Mouse (Mus musculus): Measurements from ENCODE around the gene Pik3r6.

DNA sequence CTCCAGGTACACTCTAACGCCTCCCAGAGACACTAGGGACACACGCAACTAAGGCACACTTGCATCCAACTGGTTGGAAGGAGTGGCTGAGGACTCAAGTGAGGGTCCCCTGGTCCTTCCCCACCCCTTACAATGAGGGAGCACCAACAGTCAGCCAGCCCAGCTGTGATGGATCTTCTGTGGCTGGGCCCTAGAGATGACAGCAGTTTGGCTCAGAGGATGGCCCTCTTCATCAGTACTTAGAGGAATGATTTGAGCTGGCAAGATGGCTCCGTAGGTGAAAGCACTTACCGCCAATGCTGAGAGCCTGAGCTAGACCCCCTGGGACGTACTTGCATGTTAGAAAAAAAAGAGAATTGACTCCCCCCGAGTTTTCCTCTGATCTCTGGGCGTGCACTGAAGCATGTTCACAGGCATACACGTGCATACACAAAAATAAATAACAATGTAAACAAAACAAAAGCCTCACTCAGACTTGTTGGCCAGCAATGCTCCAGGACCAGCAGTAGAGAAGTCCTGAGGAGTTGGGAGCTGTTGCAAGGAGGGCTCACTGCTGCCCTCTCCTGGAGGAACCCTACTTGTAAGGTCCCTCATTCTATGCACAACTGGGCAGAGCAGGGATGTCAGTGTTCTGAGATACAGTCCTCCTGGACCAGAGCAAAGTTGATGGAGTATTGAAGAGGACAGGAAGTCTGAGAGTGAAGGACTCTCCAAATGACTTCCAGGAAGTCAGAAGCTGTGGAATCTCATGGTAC lies 86.4 kb downstream of the Pik3r6 start:
- TF ChIP-seq EP300 (IDR thresholded peaks at IDR 0.05; ENCODE audit: low read depth) (no peak), CTCF (IDR thresholded peaks at IDR 0.05; ENCODE audit: low read depth) (peak; percentile 88)
